Mouse (Mus musculus) thymus, postnatal 36 days (tissue): ENCODE measurements around the gene Gm17651.

Experiments
- DNase-seq, 2 experiments: peaks; one replicate each; pipeline ENCODE4 v3.0.0; 2022; ENCODE audit warnings: mixed read lengths in 2 of 2

The Gm17651 gene

GRCm38 (mm10) chr3:97674644-97675110, at the start of gene Gm17651:
TSS of gene Gm17651 (minus strand) at chr3:97674694.
- DNase-seq: no peak

GRCm38 (mm10) chr3:97719116-97719515, 44.6 kb upstream of the Gm17651 start:
- DNase-seq: no peak

- DNase-seq: no peak
Observed at GRCm38 (mm10) chr3:97715922-97716321, 41.4 kb upstream of the Gm17651 start.

GRCm38 (mm10) chr3:97710881-97711280, 36.4 kb upstream of the Gm17651 start:
- no peak for DNase-seq

- DNase-seq: no peak
Observed at GRCm38 (mm10) chr3:97710134-97710533, 35.6 kb upstream of the Gm17651 start.

GRCm38 (mm10) chr3:97706561-97706960, 32.1 kb upstream of the Gm17651 start:
- no peak for DNase-seq

GRCm38 (mm10) chr3:97705508-97705907, 31.0 kb upstream of the Gm17651 start:
- no peak for DNase-seq

GRCm38 (mm10) chr3:97702448-97703080, 28.1 kb upstream of the Gm17651 start:
- DNase-seq: no peak

- no peak for DNase-seq
Observed at GRCm38 (mm10) chr3:97701198-97701597, 26.7 kb upstream of the Gm17651 start.

- DNase-seq: no peak
Observed at GRCm38 (mm10) chr3:97699061-97699460, 24.6 kb upstream of the Gm17651 start.

GRCm38 (mm10) chr3:97697291-97697690, 22.8 kb upstream of the Gm17651 start:
- DNase-seq: no peak

- no peak for DNase-seq
Observed at GRCm38 (mm10) chr3:97696866-97697265, 22.4 kb upstream of the Gm17651 start.

- no peak for DNase-seq
Observed at GRCm38 (mm10) chr3:97693806-97694205, 19.3 kb upstream of the Gm17651 start.

- DNase-seq: no peak
Observed at GRCm38 (mm10) chr3:97691443-97692017, 17.0 kb upstream of the Gm17651 start.

- no peak for DNase-seq
Observed at GRCm38 (mm10) chr3:97690590-97690989, 16.1 kb upstream of the Gm17651 start.

- no peak for DNase-seq
Observed at GRCm38 (mm10) chr3:97689289-97689688, 14.8 kb upstream of the Gm17651 start.

- no peak for DNase-seq
Observed at GRCm38 (mm10) chr3:97686372-97687117, 12.1 kb upstream of the Gm17651 start.

- no peak for DNase-seq
Observed at GRCm38 (mm10) chr3:97683560-97684195, 9.2 kb upstream of the Gm17651 start.

GRCm38 (mm10) chr3:97682576-97682975, 8.1 kb upstream of the Gm17651 start:
- DNase-seq: no peak

- no peak for DNase-seq
Observed at GRCm38 (mm10) chr3:97682159-97682502, 7.6 kb upstream of the Gm17651 start.

- DNase-seq: peak; percentile 56 to 64
Observed at GRCm38 (mm10) chr3:97681321-97682158, 7.0 kb upstream of the Gm17651 start.

- peak; percentile 84 to 88 for DNase-seq
Observed at GRCm38 (mm10) chr3:97680631-97681320, 6.3 kb upstream of the Gm17651 start.
